Mouse (Mus musculus) E14TG2a.4 (cell line): ENCODE measurements around the gene Pid1.

Source experiments
- CTCF ChIP-seq: conservative IDR thresholded peaks from 2 replicates; pipeline ENCODE4 v1.5.1; 2014; ENCODE audit warnings: low read length
- POU5F1 ChIP-seq: IDR thresholded peaks from 2 replicates; pipeline ENCODE4 v1.6.1; 2014; ENCODE audit warnings: low read length, borderline replicate concordance

DNA sequence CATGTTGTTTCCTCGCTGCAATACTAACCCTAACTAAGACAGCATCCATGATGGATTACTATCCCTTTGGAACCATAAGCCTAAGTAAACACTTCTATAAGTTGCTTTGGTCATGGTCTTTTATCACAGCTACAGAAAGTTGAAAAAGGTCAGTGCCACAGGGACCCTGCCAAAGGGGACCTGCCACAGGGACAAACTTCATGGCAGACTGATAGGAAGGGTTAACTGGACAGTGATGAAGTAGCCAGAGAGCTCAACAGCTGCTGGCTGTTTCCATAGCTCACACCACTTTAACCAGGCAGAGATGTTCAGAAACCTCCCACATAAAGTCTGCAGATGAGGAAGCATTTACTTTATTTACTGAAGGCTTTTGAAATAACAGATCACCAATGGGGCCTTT is 287.0 kb downstream of the Pid1 start:
- TF ChIP-seq CTCF (no peak), POU5F1 (no peak)
